Mouse (Mus musculus): ENCODE results near the gene Leap2. TPM values are rescaled to one million over a fixed set of nuclear protein-coding genes. Genes with fewer than 3 reads are reported as not detected.

The Leap2 gene
- polyA plus RNA-seq, 1 experiment from 2014 or later = 1,459 TPM

GRCm38 (mm10) chr11:53456474-53457371, 33.8 kb upstream of the Leap2 start, which contains the start of the genes Gm10447 and Shroom1:
Gene Gm10447 (minus strand): TSS chr11:53457110.
Gene Shroom1 (plus strand): TSS chr11:53457205.
- Histone ChIP-seq H3K9me3 (ENCODE audit: control insufficient read depth) (no peaks in the 10 kb centered on the region), H3K4me1 (replicated peaks; ENCODE audit: control insufficient read depth, insufficient read depth, low read length) (no peaks in the 10 kb centered on the region), H3K4me2 (replicated peaks; ENCODE audit: low read depth) (peak within 1 kb of the TSS; percentile 96), H3K4me3 (ENCODE audit: low read depth, low read length) (peak within 1 kb of the TSS; percentile 61), H3K27me3 (replicated peaks; ENCODE audit: control insufficient read depth, insufficient read depth, low read length) (no peaks in the 10 kb centered on the region), H3K9ac (ENCODE audit: low read depth, low read length) (peak within 1 kb of the TSS; percentile 80), H3K27ac (ENCODE audit: low read depth, low read length) (peak within 1 kb of the TSS; percentile 66; the same call in 1 of the 2 replicates), H3K36me3 (ENCODE audit: control insufficient read depth, insufficient read depth) (no peaks in the 10 kb centered on the region)
- 4% methylated on average over 42 of the region's 42 CpGs for WGBS
- ATAC-seq = peak; percentile 66
- peak; percentile 73 for TF ChIP-seq CTCF (IDR thresholded peaks at IDR 0.05; ENCODE audit: low read depth)

GRCm38 (mm10) chr11:53453031-53453430, 30.1 kb upstream of the Leap2 start:
- WGBS = 64% methylated on average over 5 of the region's 5 CpGs
- Histone ChIP-seq H3K9ac (ENCODE audit: low read depth, low read length) (no peak overlapping the region), H3K4me2 (replicated peaks; ENCODE audit: low read depth) (no peak overlapping the region), H3K27me3 (replicated peaks; ENCODE audit: control insufficient read depth, insufficient read depth, low read length) (no peaks in the 10 kb centered on the region), H3K27ac (ENCODE audit: low read depth, low read length) (no peak overlapping the region), H3K4me1 (replicated peaks; ENCODE audit: control insufficient read depth, insufficient read depth, low read length) (0 out of 2 replicates have a peak, but pooled peaks cover 4% of the 10 kb centered on the region), H3K9me3 (ENCODE audit: control insufficient read depth) (no peaks in the 10 kb centered on the region), H3K36me3 (ENCODE audit: control insufficient read depth, insufficient read depth) (no peaks in the 10 kb centered on the region), H3K4me3 (ENCODE audit: low read depth, low read length) (no peak overlapping the region)
- TF ChIP-seq CTCF (IDR thresholded peaks at IDR 0.05; ENCODE audit: low read depth) = no peak
- no peak for ATAC-seq

- 97% methylated on average over 9 of the region's 9 CpGs for WGBS
- H3K4me2 ChIP-seq (replicated peaks; ENCODE audit: low read depth) = no peak overlapping the region
- H3K9ac ChIP-seq (ENCODE audit: low read depth, low read length) = no peak overlapping the region
- H3K27me3 ChIP-seq (replicated peaks; ENCODE audit: control insufficient read depth, insufficient read depth, low read length) = no peaks in the 10 kb centered on the region
- no peak for ATAC-seq
- H3K4me3 ChIP-seq (ENCODE audit: low read depth, low read length) = no peak overlapping the region
- no peak for TF ChIP-seq CTCF (IDR thresholded peaks at IDR 0.05; ENCODE audit: low read depth)
- H3K4me1 ChIP-seq (replicated peaks; ENCODE audit: control insufficient read depth, insufficient read depth, low read length) = 0 out of 2 replicates have a peak, but pooled peaks cover 4% of the 10 kb centered on the region
- no peaks in the 10 kb centered on the region for H3K9me3 ChIP-seq (ENCODE audit: control insufficient read depth)
- H3K27ac ChIP-seq (ENCODE audit: low read depth, low read length) = no peak overlapping the region
- no peaks in the 10 kb centered on the region for H3K36me3 ChIP-seq (ENCODE audit: control insufficient read depth, insufficient read depth)
Observed at GRCm38 (mm10) chr11:53452396-53452795, 29.4 kb upstream of the Leap2 start.

- no peak for TF ChIP-seq CTCF (IDR thresholded peaks at IDR 0.05; ENCODE audit: low read depth)
- Histone ChIP-seq H3K9ac (ENCODE audit: low read depth, low read length) (no peak overlapping the region), H3K4me3 (ENCODE audit: low read depth, low read length) (no peak overlapping the region), H3K4me1 (replicated peaks; ENCODE audit: control insufficient read depth, insufficient read depth, low read length) (0 out of 2 replicates have a peak, but pooled peaks cover 4% of the 10 kb centered on the region), H3K9me3 (ENCODE audit: control insufficient read depth) (no peaks in the 10 kb centered on the region), H3K4me2 (replicated peaks; ENCODE audit: low read depth) (no peak overlapping the region), H3K27ac (ENCODE audit: low read depth, low read length) (peak overlapping the region; percentile 86), H3K27me3 (replicated peaks; ENCODE audit: control insufficient read depth, insufficient read depth, low read length) (no peaks in the 10 kb centered on the region), H3K36me3 (ENCODE audit: control insufficient read depth, insufficient read depth) (no peaks in the 10 kb centered on the region)
- peak; percentile 64 for ATAC-seq
- WGBS = 13% methylated on average over 2 of the region's 2 CpGs
Observed at GRCm38 (mm10) chr11:53451361-53451760, 28.4 kb upstream of the Leap2 start.

GRCm38 (mm10) chr11:53450070-53450705, 27.2 kb upstream of the Leap2 start:
- Histone ChIP-seq H3K9ac (ENCODE audit: low read depth, low read length) (no peak overlapping the region), H3K27me3 (replicated peaks; ENCODE audit: control insufficient read depth, insufficient read depth, low read length) (no peaks in the 10 kb centered on the region), H3K36me3 (ENCODE audit: control insufficient read depth, insufficient read depth) (no peaks in the 10 kb centered on the region), H3K4me3 (ENCODE audit: low read depth, low read length) (no peak overlapping the region), H3K4me1 (replicated peaks; ENCODE audit: control insufficient read depth, insufficient read depth, low read length) (0 out of 2 replicates have a peak, but pooled peaks cover 4% of the 10 kb centered on the region), H3K4me2 (replicated peaks; ENCODE audit: low read depth) (0 out of 2 replicates have a peak overlapping the region, but pooled peaks have one; percentile 27), H3K27ac (ENCODE audit: low read depth, low read length) (peak overlapping the region; percentile 86), H3K9me3 (ENCODE audit: control insufficient read depth) (no peaks in the 10 kb centered on the region)
- TF ChIP-seq CTCF (IDR thresholded peaks at IDR 0.05; ENCODE audit: low read depth) = no peak
- ATAC-seq = peak; percentile 82
- 15% methylated on average over 15 of the region's 15 CpGs for WGBS

GRCm38 (mm10) chr11:53448529-53448928, 25.6 kb upstream of the Leap2 start:
- H3K27ac ChIP-seq (ENCODE audit: low read depth, low read length) = no peak overlapping the region
- ATAC-seq = no peak
- TF ChIP-seq CTCF (IDR thresholded peaks at IDR 0.05; ENCODE audit: low read depth) = no peak
- 76% methylated on average over 1 of the region's 1 CpGs for WGBS
- H3K27me3 ChIP-seq (replicated peaks; ENCODE audit: control insufficient read depth, insufficient read depth, low read length) = no peaks in the 10 kb centered on the region
- H3K9ac ChIP-seq (ENCODE audit: low read depth, low read length) = no peak overlapping the region
- H3K36me3 ChIP-seq (ENCODE audit: control insufficient read depth, insufficient read depth) = no peaks in the 10 kb centered on the region
- no peak overlapping the region for H3K4me3 ChIP-seq (ENCODE audit: low read depth, low read length)
- no peaks in the 10 kb centered on the region for H3K9me3 ChIP-seq (ENCODE audit: control insufficient read depth)
- H3K4me2 ChIP-seq (replicated peaks; ENCODE audit: low read depth) = no peak overlapping the region
- 0 out of 2 replicates have a peak, but pooled peaks cover 4% of the 10 kb centered on the region for H3K4me1 ChIP-seq (replicated peaks; ENCODE audit: control insufficient read depth, insufficient read depth, low read length)
